Mouse (Mus musculus) hindbrain, embryonic 10.5 days (tissue): Measurements from ENCODE around the gene Lrrc4b. TPM values are rescaled to one million over a fixed set of nuclear protein-coding genes. Genes with fewer than 3 reads are reported as not detected.

ENCODE experiments used
- DNase-seq: peaks from one replicate; pipeline ENCODE4 v3.0.0-alpha.2; 2017; ENCODE audit warnings: low spot score
- H3K27ac ChIP-seq: fragments of 300-500 bp; sonication (generic); 2 replicates; pipeline ENCODE4 v1.5.1; 2016; ENCODE audit warnings: mild to moderate bottlenecking, moderate library complexity
- H3K27me3 ChIP-seq: fragments of 300-500 bp; sonication (generic); 2 replicates; pipeline ENCODE4 v1.6.1; 2016; ENCODE audit warnings: mild to moderate bottlenecking; ENCODE audit not compliant: poor library complexity, insufficient read depth, severe bottlenecking
- H3K36me3 ChIP-seq: fragments of 300-500 bp; sonication (generic); 2 replicates; pipeline ENCODE4 v1.6.1; 2016; ENCODE audit warnings: mild to moderate bottlenecking, moderate library complexity
- H3K4me1 ChIP-seq: fragments of 300-500 bp; sonication (generic); replicated peaks from 2 replicates; pipeline ENCODE4 v1.6.1; 2016; ENCODE audit warnings: mild to moderate bottlenecking
- H3K4me3 ChIP-seq: fragments of 300-500 bp; sonication (generic); 2 replicates; pipeline ENCODE4 v1.5.1; 2016; ENCODE audit warnings: mild to moderate bottlenecking, moderate library complexity
- H3K9me3 ChIP-seq: fragments of 300-500 bp; sonication (generic); 2 replicates; pipeline ENCODE4 v1.6.1; 2016; ENCODE audit warnings: mild to moderate bottlenecking, moderate library complexity
- WGBS: fragments of 180-500 bp; shearing (Covaris S2); methylation state at CpG from one replicate; pipeline ENCODE4 v1.1.7; 2016; 5-methylcytosine and 5-hydroxymethylcytosine counted together
- polyA plus RNA-seq: library from polyadenylated mRNA; unstranded; fragments of >200 nt; fragmentation: Nextera tagmentation; extraction: Ambion mirVana; gene quantifications from 2 replicates; pipeline ENCODE4 v1.2.1, GENCODE M21; 2016

The Lrrc4b gene
- polyA plus RNA-seq, 1 experiment from 2014 or later: 4.4 TPM

GRCm38 (mm10) chr7:44440479-44440878 is 11.7 kb downstream of the Lrrc4b start:
- H3K9me3 ChIP-seq: no peaks in the 10 kb centered on the region
- H3K4me1 ChIP-seq: peaks cover 57% of the 10 kb centered on the region
- peaks cover 89% of the 10 kb centered on the region for H3K27me3 ChIP-seq
- DNase-seq: no peak
- no peak overlapping the region for H3K27ac ChIP-seq
- no peak overlapping the region for H3K4me3 ChIP-seq
- H3K36me3 ChIP-seq: peaks cover 11% of the 10 kb centered on the region
- 84% methylated on average over 1 of the region's 1 CpGs for WGBS

- Histone ChIP-seq H3K36me3 (peaks cover 18% of the 10 kb centered on the region), H3K9me3 (no peaks in the 10 kb centered on the region), H3K4me1 (peaks cover 58% of the 10 kb centered on the region), H3K27me3 (peaks cover 91% of the 10 kb centered on the region), H3K4me3 (peak overlapping the region; percentile 67), H3K27ac (peak overlapping the region; percentile 98)
- no peak for DNase-seq
- WGBS: 4% methylated on average over 1 of the region's 1 CpGs
These were observed 12.4 kb downstream of the Lrrc4b start for GRCm38 (mm10) chr7:44441180-44441579.

- Histone ChIP-seq H3K9me3 (no peaks in the 10 kb centered on the region), H3K4me1 (peaks cover 58% of the 10 kb centered on the region), H3K4me3 (peak overlapping the region; percentile 67), H3K27me3 (peaks cover 91% of the 10 kb centered on the region), H3K27ac (peak overlapping the region; percentile 98), H3K36me3 (peaks cover 23% of the 10 kb centered on the region)
- peak; percentile 63 for DNase-seq
- under 1% methylated on average over 13 of the region's 14 CpGs for WGBS
These were observed 12.9 kb downstream of the Lrrc4b start for GRCm38 (mm10) chr7:44441648-44442109.

- peaks cover 55% of the 10 kb centered on the region for H3K4me1 ChIP-seq
These were observed 13.6 kb downstream of the Lrrc4b start for GRCm38 (mm10) chr7:44442407-44442821.

GRCm38 (mm10) chr7:44443268-44444173 is 14.7 kb downstream of the Lrrc4b start:
- H3K36me3 ChIP-seq: peaks cover 40% of the 10 kb centered on the region
- H3K27me3 ChIP-seq: peaks cover 79% of the 10 kb centered on the region
- no peaks in the 10 kb centered on the region for H3K9me3 ChIP-seq
- peak; percentile 58 for DNase-seq
- H3K27ac ChIP-seq: peak overlapping the region; percentile 98
- 6% methylated on average over 20 of the region's 20 CpGs for WGBS
- peaks cover 46% of the 10 kb centered on the region for H3K4me1 ChIP-seq
- H3K4me3 ChIP-seq: peak overlapping the region; percentile 67

More at GRCm38 (mm10) chr7:44442407-44442821, 13.6 kb downstream of the Lrrc4b start:
- DNase-seq: peak; percentile 66
- Histone ChIP-seq H3K27ac (peak overlapping the region; percentile 98), H3K9me3 (no peaks in the 10 kb centered on the region), H3K36me3 (peaks cover 29% of the 10 kb centered on the region), H3K27me3 (peaks cover 88% of the 10 kb centered on the region), H3K4me3 (peak overlapping the region; percentile 67)
- 5% methylated on average over 10 of the region's 14 CpGs for WGBS

GRCm38 (mm10) chr7:44444886-44445527 is 16.2 kb downstream of the Lrrc4b start:
- Histone ChIP-seq H3K36me3 (peaks cover 55% of the 10 kb centered on the region), H3K27me3 (peaks cover 70% of the 10 kb centered on the region), H3K4me3 (peak overlapping the region; percentile 30; the same call in 1 of the 2 replicates), H3K9me3 (no peaks in the 10 kb centered on the region), H3K4me1 (peaks cover 46% of the 10 kb centered on the region), H3K27ac (no peak overlapping the region)
- 27% methylated on average over 29 of the region's 29 CpGs for WGBS
- DNase-seq: no peak

GRCm38 (mm10) chr7:44445528-44445923 is 16.7 kb downstream of the Lrrc4b start:
- H3K27ac ChIP-seq: no peak overlapping the region

GRCm38 (mm10) chr7:44446070-44446855 is 17.4 kb downstream of the Lrrc4b start:
- H3K4me1 ChIP-seq: peaks cover 44% of the 10 kb centered on the region
- H3K27me3 ChIP-seq: peaks cover 57% of the 10 kb centered on the region
- peaks cover 62% of the 10 kb centered on the region for H3K36me3 ChIP-seq
- DNase-seq: no peak
- no peaks in the 10 kb centered on the region for H3K9me3 ChIP-seq
- no peak overlapping the region for H3K4me3 ChIP-seq
- 63% methylated on average over 12 of the region's 12 CpGs for WGBS
- H3K27ac ChIP-seq: no peak overlapping the region

More at GRCm38 (mm10) chr7:44445528-44445923, 16.7 kb downstream of the Lrrc4b start:
- Histone ChIP-seq H3K4me3 (peak overlapping the region; percentile 30; the same call in 1 of the 2 replicates), H3K4me1 (peaks cover 46% of the 10 kb centered on the region), H3K27me3 (peaks cover 65% of the 10 kb centered on the region), H3K9me3 (no peaks in the 10 kb centered on the region), H3K36me3 (peaks cover 60% of the 10 kb centered on the region)
- WGBS: 35% methylated on average over 7 of the region's 7 CpGs
- no peak for DNase-seq

- Histone ChIP-seq H3K27me3 (no peaks in the 10 kb centered on the region), H3K36me3 (peaks cover 66% of the 10 kb centered on the region), H3K4me3 (no peak overlapping the region), H3K27ac (no peak overlapping the region), H3K9me3 (no peaks in the 10 kb centered on the region), H3K4me1 (peaks cover 9% of the 10 kb centered on the region; the same call in 1 of the 2 replicates)
- no peak for DNase-seq
- WGBS: 34% methylated on average over 3 of the region's 3 CpGs
These were observed 24.4 kb downstream of the Lrrc4b start for GRCm38 (mm10) chr7:44453256-44453655.

- no peaks in the 10 kb centered on the region for H3K9me3 ChIP-seq
- peaks cover 26% of the 10 kb centered on the region for H3K27me3 ChIP-seq
- peaks cover 71% of the 10 kb centered on the region for H3K36me3 ChIP-seq
- 89% methylated on average over 1 of the region's 1 CpGs for WGBS
- no peak overlapping the region for H3K27ac ChIP-seq
- H3K4me3 ChIP-seq: no peak overlapping the region
- DNase-seq: no peak
- peaks cover 9% of the 10 kb centered on the region; the same call in 1 of the 2 replicates for H3K4me1 ChIP-seq
These were observed 27.5 kb downstream of the Lrrc4b start for GRCm38 (mm10) chr7:44456302-44456701.

- H3K4me3 ChIP-seq: no peak overlapping the region
- H3K27ac ChIP-seq: no peak overlapping the region
- 76% methylated on average over 6 of the region's 6 CpGs for WGBS
- H3K9me3 ChIP-seq: no peaks in the 10 kb centered on the region
- no peak for DNase-seq
- H3K27me3 ChIP-seq: peaks cover 59% of the 10 kb centered on the region
- peaks cover 30% of the 10 kb centered on the region for H3K4me1 ChIP-seq
- H3K36me3 ChIP-seq: peaks cover 91% of the 10 kb centered on the region
These were observed 31.2 kb downstream of the Lrrc4b start for GRCm38 (mm10) chr7:44460067-44460466.

- peaks cover 59% of the 10 kb centered on the region for H3K27me3 ChIP-seq
- H3K4me3 ChIP-seq: no peak overlapping the region
- H3K9me3 ChIP-seq: no peaks in the 10 kb centered on the region
- WGBS: 77% methylated on average over 31 of the region's 31 CpGs
- peaks cover 39% of the 10 kb centered on the region for H3K4me1 ChIP-seq
- no peak for DNase-seq
- peaks cover 83% of the 10 kb centered on the region for H3K36me3 ChIP-seq
- no peak overlapping the region for H3K27ac ChIP-seq
These were observed 32.1 kb downstream of the Lrrc4b start for GRCm38 (mm10) chr7:44460767-44461502.
